In the genomic region with DNA sequence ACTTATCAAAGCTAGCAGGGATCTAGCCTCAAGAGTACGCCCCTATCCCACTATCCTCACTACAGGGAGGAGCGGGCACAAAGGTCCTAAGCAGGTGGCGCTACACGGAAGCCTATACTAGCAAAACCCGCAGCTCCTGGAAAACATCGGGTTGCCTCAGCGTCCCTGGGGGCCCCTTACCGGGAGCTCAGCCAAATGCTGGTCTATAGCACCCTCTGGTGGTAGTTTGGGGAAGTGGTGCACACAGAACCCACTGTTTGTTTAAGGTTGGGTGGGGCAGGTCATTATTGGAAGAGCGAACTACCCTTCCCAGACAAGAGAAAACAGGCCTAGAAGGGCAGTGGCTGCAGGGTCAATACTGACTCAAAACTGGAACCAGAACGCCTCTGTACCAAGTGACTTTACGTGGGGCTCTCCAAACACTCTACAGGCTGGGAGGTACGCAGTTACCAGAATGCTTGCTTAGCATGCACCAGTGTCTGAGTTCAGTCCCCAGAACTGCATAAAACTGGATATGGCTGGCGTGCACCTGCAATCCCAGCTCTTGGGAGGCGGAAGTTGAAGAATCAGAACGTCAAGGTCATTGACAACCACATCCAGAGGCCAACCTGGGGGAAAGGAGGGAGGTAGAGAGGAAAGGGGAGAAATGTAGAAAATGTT, we compare ENCODE assay signal across 8 mouse cellular contexts. TPM values are rescaled to one million over a fixed set of nuclear protein-coding genes. Genes with fewer than 3 reads are reported as not detected.
DNase-seq lines count a peak whose midpoint lies in the region; ATAC-seq and TF ChIP-seq lines count a peak whose summit lies in the region.

No protein-coding gene starts in this region.

- WGBS in cerebellum, adult 2 months: 18% methylated on average over 15 of the region's 15 CpGs
- WGBS in lung, embryonic 16.5 days: 9% methylated on average over 15 of the region's 15 CpGs

- H3K9ac ChIP-seq in lung, embryonic 16.5 days (ENCODE audit: low read length): no peak overlapping the region

- H3K9me3 ChIP-seq in G1E (replicated peaks): no peaks in the 10 kb centered on the region
- H3K9me3 ChIP-seq in lung, embryonic 16.5 days (ENCODE audit: control insufficient read depth, low read length): no peaks in the 10 kb centered on the region

- H3K4me1 ChIP-seq in G1E (ENCODE audit: insufficient read depth, low read depth, low read length): peaks cover 39% of the 10 kb centered on the region
- H3K4me1 ChIP-seq in cerebellum, adult 2 months (ENCODE audit: control insufficient read depth, insufficient read depth, low read length): peaks cover 3% of the 10 kb centered on the region; the same call in 1 of the 2 replicates
- H3K4me1 ChIP-seq in lung, embryonic 16.5 days (replicated peaks; ENCODE audit: control insufficient read depth, insufficient read depth, low read length): no peaks in the 10 kb centered on the region; the same call in 1 of the 2 replicates

- no peak overlapping the region; the same call in 1 of the 2 replicates for H3K4me3 ChIP-seq in G1E (ENCODE audit: low read depth, low read length)
- H3K4me3 ChIP-seq in cerebellum, adult 2 months (replicated peaks; ENCODE audit: insufficient read depth, low read depth, low read length): peak overlapping the region; percentile 3
- H3K4me3 ChIP-seq in lung, embryonic 16.5 days (ENCODE audit: low read length): no peak overlapping the region; the same call in 1 of the 2 replicates

- no peaks in the 10 kb centered on the region for H3K36me3 ChIP-seq in G1E (replicated peaks)
- H3K36me3 ChIP-seq in lung, embryonic 16.5 days (ENCODE audit: control insufficient read depth, insufficient read depth, low read length): no peaks in the 10 kb centered on the region

- peak; percentile 93 for TF ChIP-seq CTCF in G1E (IDR thresholded peaks at IDR 0.05; ENCODE audit: low read depth, low read length)
- peak; percentile 93 for TF ChIP-seq CTCF in cerebellum, adult 2 months (IDR thresholded peaks at IDR 0.05; ENCODE audit: borderline replicate concordance, insufficient read depth, low read depth, low read length)

- no peak for TF ChIP-seq POLR2A in cerebellum, adult 2 months (IDR thresholded peaks at IDR 0.05; ENCODE audit: borderline replicate concordance, insufficient read depth, low read length)

- peak; percentile 72 for DNase-seq in G1E (ENCODE audit: low spot score)
- DNase-seq in cerebellum, adult 2 months: peak; percentile 72 to 89
- peak; percentile 88 for DNase-seq in forelimb bud, embryonic 11.5 days (ENCODE audit: low read depth, low spot score)
- peak; percentile 45 to 83 for DNase-seq in layer of hippocampus, adult 8-10 months (ENCODE audit: low spot score in 2 of 2)
- peak; percentile 88 for DNase-seq in ovary, postnatal 14 days (ENCODE audit: low spot score)
- DNase-seq in thymus, postnatal 10 days (ENCODE audit: low spot score in 2 of 2): peak; percentile 67 to 90

- no peak overlapping the region for H3K27ac ChIP-seq in cerebellum, adult 2 months (ENCODE audit: insufficient read depth, low read length)
- H3K27ac ChIP-seq in lung, embryonic 16.5 days (ENCODE audit: low read length): no peak overlapping the region

- peaks cover 9% of the 10 kb centered on the region for H3K27me3 ChIP-seq in G1E (ENCODE audit: insufficient read depth, low read length)
- H3K27me3 ChIP-seq in cerebellum, adult 2 months (ENCODE audit: control insufficient read depth, insufficient read depth, low read length): no peaks in the 10 kb centered on the region
- H3K27me3 ChIP-seq in lung, embryonic 16.5 days (ENCODE audit: control insufficient read depth, insufficient read depth, low read depth, low read length): no peaks in the 10 kb centered on the region

- ATAC-seq in G1E (ENCODE audit: extremely low read depth, insufficient number of reproducible peaks, low FRiP score, poor library complexity, severe bottlenecking): 0 out of 2 replicates have a peak, but pooled peaks have one; percentile 46
- ATAC-seq in hematopoietic stem cell, adult 5-6 weeks (replicated peaks in 1 of 2; ENCODE audit: insufficient read depth in 1 of 2, low FRiP score in 2 of 2, low TSS enrichment in 1 of 2, low read depth in 1 of 2, poor library complexity in 2 of 2, severe bottlenecking in 2 of 2): peak; percentile 65 to 67
- ATAC-seq in lung, embryonic 16.5 days (ENCODE audit: low read depth): peak; percentile 79

- H3K4me2 ChIP-seq in lung, embryonic 16.5 days (ENCODE audit: low read depth, low read length): peak overlapping the region; percentile 38

RNA-seq across cellular contexts. Expression of a gene that starts 45.9 kb away (rescaled TPM):
- total RNA-seq in G1E (2014; fragmentation: Nextera tagmentation) (19.1 and 20.9 TPM in 2 replicates), G1E (2017) (30.9 and 34.7 TPM in 2 replicates)
- polyA plus RNA-seq in G1E (2012): 26.5 and 29.7 TPM in 2 replicates
- 30.2 and 32.5 TPM in 2 replicates for polyA plus RNA-seq in cerebellum, adult 2 months (2012; rRNA removed)
- 37.0 and 55.8 TPM in 2 replicates for total RNA-seq in hematopoietic stem cell, adult 5-6 weeks (2017)
- total RNA-seq in layer of hippocampus, adult 8-10 months (2022): 10 to 100 TPM; 26.1 to 35.8 (median 29.9) TPM
- polyA plus RNA-seq in lung, embryonic 16.5 days (2015; fragmentation: Nextera tagmentation; extraction: Ambion mirVana): 81.0 and 81.4 TPM in 2 replicates

RNA-seq across cellular contexts. Expression of a gene that starts 56.9 kb away (rescaled TPM):
- total RNA-seq in G1E (2014; fragmentation: Nextera tagmentation): 39.2 and 45.3 TPM in 2 replicates
- total RNA-seq in G1E (2017): 13.5 and 13.9 TPM in 2 replicates
- polyA plus RNA-seq in G1E (2012): 19.8 and 23.4 TPM in 2 replicates
- 23.1 and 24.3 TPM in 2 replicates for polyA plus RNA-seq in cerebellum, adult 2 months (2012; rRNA removed)
- total RNA-seq in hematopoietic stem cell, adult 5-6 weeks (2017): 5.2 and 8.1 TPM in 2 replicates
- total RNA-seq in layer of hippocampus, adult 8-10 months (2022): 10 to 100 TPM; 44.4 to 47.8 (median 45.1) TPM
- polyA plus RNA-seq in lung, embryonic 16.5 days (2015; fragmentation: Nextera tagmentation; extraction: Ambion mirVana): 8.9 and 9.9 TPM in 2 replicates
